Comparison of ENCODE assay signal across 8 mouse cellular contexts in genomic region chr1:184771891-184772249, GRCm38 (mm10). TPM values are rescaled to one million over a fixed set of nuclear protein-coding genes. Genes with fewer than 3 reads are reported as not detected.
DNase-seq lines count a peak whose midpoint lies in the region; ATAC-seq and TF ChIP-seq lines count a peak whose summit lies in the region.

No protein-coding gene starts in this region.

- ATAC-seq in heart, embryonic 13.5 days (ENCODE audit: extremely low read depth, insufficient number of reproducible peaks, low FRiP score, low TSS enrichment), result no peak
- peak; percentile 34 for ATAC-seq in common myeloid progenitor, adult 5-6 weeks (replicated peaks; ENCODE audit: low read depth, poor library complexity, severe bottlenecking)
- ATAC-seq in granulocyte monocyte progenitor cell, adult 5-6 weeks (replicated peaks; ENCODE audit: poor library complexity, severe bottlenecking), result peak; percentile 65
- peak; percentile 16; the same call in 1 of the 2 replicates for ATAC-seq in liver, embryonic 14.5 days (ENCODE audit: insufficient read depth)

- no peaks in the 10 kb centered on the region for H3K9me3 ChIP-seq in heart, embryonic 13.5 days
- H3K9me3 ChIP-seq in liver, embryonic 14.5 days (ENCODE audit: control insufficient read depth, low read length), result no peaks in the 10 kb centered on the region

- no peaks in the 10 kb centered on the region for H3K36me3 ChIP-seq in heart, embryonic 13.5 days
- no peaks in the 10 kb centered on the region for H3K36me3 ChIP-seq in liver, embryonic 14.5 days (replicated peaks; ENCODE audit: control insufficient read depth, insufficient read depth, low read depth)

- no peak overlapping the region for H3K27ac ChIP-seq in heart, embryonic 13.5 days (replicated peaks)
- no peak overlapping the region for H3K27ac ChIP-seq in liver, embryonic 14.5 days

- TF ChIP-seq CTCF in liver, embryonic 14.5 days (IDR thresholded peaks at IDR 0.05; ENCODE audit: low read depth), result no peak

- H3K9ac ChIP-seq in heart, embryonic 13.5 days, result peak overlapping the region; percentile 47; the same call in 1 of the 2 replicates
- H3K9ac ChIP-seq in liver, embryonic 14.5 days (replicated peaks), result no peak overlapping the region

- 14% methylated on average over 9 of the region's 9 CpGs for whole genome bisulfite sequencing in heart, embryonic 13.5 days
- WGBS in liver, embryonic 14.5 days (ENCODE audit: insufficient replicate concordance), result 8% methylated on average over 9 of the region's 9 CpGs

- DNase-seq in heart, postnatal 4 days, result no peak
- no peak for DNase-seq in liver, embryonic 14.5 days (ENCODE audit: low read depth in 3 of 3, low spot score in 3 of 3)
- DNase-seq in embryo, embryonic 11 days, result no peak
- no peak for DNase-seq in thymus, postnatal 10 days (ENCODE audit: low spot score in 2 of 2)
- no peak for DNase-seq in c-Kit-positive CD71-positive TER-119-positive erythroid progenitor cells, embryonic 14.5 days (ENCODE audit: low spot score)

- no peak for TF ChIP-seq EP300 in liver, embryonic 14.5 days (IDR thresholded peaks at IDR 0.05; ENCODE audit: low read depth)

- H3K4me1 ChIP-seq in heart, embryonic 13.5 days, result peaks cover 16% of the 10 kb centered on the region
- H3K4me1 ChIP-seq in liver, embryonic 14.5 days (replicated peaks; ENCODE audit: control insufficient read depth in 2 of 2, insufficient read depth in 2 of 2, low read length in 1 of 2), result peaks cover 0 to 10% of the 10 kb centered on the region in 2 experiments; a peak in 2 of 4 replicates

- peak overlapping the region; percentile 65 for H3K4me2 ChIP-seq in heart, embryonic 13.5 days
- no peak overlapping the region for H3K4me2 ChIP-seq in liver, embryonic 14.5 days (ENCODE audit: low read depth)

- peaks cover 23% of the 10 kb centered on the region for H3K27me3 ChIP-seq in heart, embryonic 13.5 days (replicated peaks)
- H3K27me3 ChIP-seq in liver, embryonic 14.5 days (ENCODE audit: control insufficient read depth, insufficient read depth, low read length), result no peaks in the 10 kb centered on the region

- H3K4me3 ChIP-seq in heart, embryonic 13.5 days, result peak overlapping the region; percentile 32; the same call in 1 of the 2 replicates
- no peak overlapping the region for H3K4me3 ChIP-seq in liver, embryonic 14.5 days (ENCODE audit: insufficient read depth in 1 of 2, low read depth in 2 of 2, low read length in 2 of 2)

RNA-seq across cellular contexts. Expression of gene Marc1, which starts 39.2 kb away (rescaled TPM):
- 0.43 TPM in 1 of 2 replicates, not detected in the other for polyA plus RNA-seq in heart, embryonic 13.5 days (2015; fragmentation: Nextera tagmentation; extraction: Ambion mirVana)
- under 1 TPM in 1 of 2 experiments, not detected in 1; 0.14 TPM for total RNA-seq in heart, postnatal 4 days (2021)
- not detected in 2 replicates for total RNA-seq in common myeloid progenitor, adult 5-6 weeks (2017)
- not detected in 2 replicates for total RNA-seq in granulocyte monocyte progenitor cell, adult 5-6 weeks (2014; fragmentation: Nextera tagmentation)
- 0.26 TPM in 1 of 2 replicates, not detected in the other for total RNA-seq in granulocyte monocyte progenitor cell, adult 5-6 weeks (2017)
- polyA plus RNA-seq in liver, embryonic 14.5 days (2012; rRNA removed), result 10.2 and 10.3 TPM in 2 replicates
- polyA plus RNA-seq in liver, embryonic 14.5 days (2014; fragmentation: Nextera tagmentation; extraction: Ambion mirVana), result 22.6 and 28.6 TPM in 2 replicates

RNA-seq across cellular contexts. Expression of gene Hlx, which starts 39.5 kb away (rescaled TPM):
- polyA plus RNA-seq in heart, embryonic 13.5 days (2015; fragmentation: Nextera tagmentation; extraction: Ambion mirVana), result 7.6 and 8.1 TPM in 2 replicates
- 10 to 100 TPM; 13.7 to 20.6 TPM for total RNA-seq in heart, postnatal 4 days (2021)
- 4.6 and 10.8 TPM in 2 replicates for total RNA-seq in common myeloid progenitor, adult 5-6 weeks (2017)
- 5.1 and 6.4 TPM in 2 replicates for total RNA-seq in granulocyte monocyte progenitor cell, adult 5-6 weeks (2014; fragmentation: Nextera tagmentation)
- 9.5 and 10.5 TPM in 2 replicates for total RNA-seq in granulocyte monocyte progenitor cell, adult 5-6 weeks (2017)
- polyA plus RNA-seq in liver, embryonic 14.5 days (2012; rRNA removed), result 2.7 and 3.1 TPM in 2 replicates
- 3.5 and 3.9 TPM in 2 replicates for polyA plus RNA-seq in liver, embryonic 14.5 days (2014; fragmentation: Nextera tagmentation; extraction: Ambion mirVana)
